Mouse (Mus musculus): ENCODE measurements around the gene Hecw2. TPM values are rescaled to one million over a fixed set of nuclear protein-coding genes. Genes with fewer than 3 reads are reported as not detected.

Gene Hecw2
- total RNA-seq, 2 experiments from 2014 or later: 19.1 to 27.3 TPM

DNA sequence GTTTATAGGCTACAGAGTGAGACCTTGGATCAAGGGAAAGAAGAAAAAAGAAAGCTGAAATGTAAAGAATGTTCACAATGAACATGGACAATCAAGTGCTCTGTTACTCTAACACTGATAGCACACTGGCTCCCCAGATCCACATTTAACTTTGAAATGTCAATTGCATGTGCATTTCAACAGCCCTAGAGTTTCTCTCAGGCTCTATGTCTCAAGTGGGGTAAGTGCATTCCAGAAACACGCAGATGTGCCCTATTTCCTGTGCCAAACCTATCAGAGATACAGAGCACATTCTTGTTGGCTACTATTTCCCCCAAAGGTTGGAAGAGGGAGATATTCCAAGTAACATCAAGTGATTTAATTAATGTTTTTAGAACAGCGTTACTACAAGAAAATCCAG lies 192.9 kb downstream of the Hecw2 start:
- no peak for DNase-seq (ENCODE audit: extremely low spot score in 1 of 2, low spot score in 1 of 2)

DNA sequence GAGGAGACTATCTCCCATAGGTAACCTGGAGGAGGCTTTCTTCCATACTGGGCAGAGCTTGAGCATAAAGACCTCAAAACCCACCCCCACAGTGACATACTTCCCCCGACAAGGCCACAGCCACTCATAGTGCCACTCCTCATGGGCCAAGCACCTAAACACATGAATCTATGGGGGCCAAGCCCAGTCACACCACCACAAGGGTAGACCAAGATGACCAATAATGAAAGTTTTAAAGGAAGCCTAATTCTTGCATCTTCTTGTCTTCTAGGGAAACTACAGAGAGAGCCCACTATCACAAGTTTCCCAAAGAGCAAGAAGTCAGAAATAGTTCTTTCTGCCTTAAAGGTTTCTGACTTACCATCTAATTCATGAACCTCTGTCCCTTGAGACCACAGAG lies 197.7 kb downstream of the Hecw2 start:
- no peak for DNase-seq (ENCODE audit: extremely low spot score in 1 of 2, low spot score in 1 of 2)

DNA sequence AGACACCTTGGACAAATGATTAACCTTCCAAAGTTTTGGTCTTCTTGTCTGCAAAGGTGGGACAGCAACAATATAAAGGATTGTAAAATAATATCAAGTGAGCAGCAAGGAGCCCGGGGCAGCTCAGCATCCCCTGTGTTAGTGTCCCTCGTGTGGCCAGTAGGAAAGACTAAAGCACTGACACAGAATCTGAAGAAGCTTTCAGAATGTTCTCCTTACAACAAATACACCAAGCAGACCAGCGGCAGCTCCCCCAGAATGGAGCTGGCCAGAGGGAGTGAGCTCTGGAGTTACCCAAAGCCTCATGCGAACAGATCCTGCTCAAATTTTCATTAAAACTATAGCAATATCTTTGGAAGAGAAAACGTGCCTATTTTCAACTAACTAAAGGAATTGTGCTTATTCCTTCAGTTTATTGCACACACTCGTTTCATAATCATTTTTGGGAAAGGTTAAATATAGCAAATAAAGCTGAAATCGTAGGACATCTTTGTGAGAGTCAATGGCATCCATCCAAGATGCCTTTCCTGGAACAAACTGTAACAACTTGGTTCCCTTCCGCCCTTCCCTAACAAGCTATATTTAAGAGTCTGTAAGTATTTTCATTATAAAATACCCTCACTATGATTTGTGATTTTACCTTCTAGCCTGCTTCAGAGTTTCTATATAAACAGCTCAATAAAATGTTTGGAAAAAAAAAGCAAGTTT lies 208.6 kb downstream of the Hecw2 start:
- DNase-seq (ENCODE audit: extremely low spot score in 1 of 2, low spot score in 1 of 2): no peak

DNA sequence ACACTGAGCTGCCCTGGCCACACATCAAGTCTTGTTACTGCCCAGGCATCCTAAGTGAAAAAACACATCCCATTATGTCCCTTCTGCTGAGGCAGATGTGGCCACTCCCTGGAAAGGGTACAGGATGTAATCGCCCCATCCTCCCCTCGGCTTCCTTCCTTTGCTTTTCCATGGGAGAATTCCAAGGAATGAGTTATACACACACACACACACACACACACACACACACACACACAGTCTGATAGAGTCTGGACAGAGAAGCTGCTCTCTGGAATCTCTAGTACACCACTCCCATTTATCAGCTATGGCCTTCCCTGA lies 216.5 kb downstream of the Hecw2 start:
- no peak for DNase-seq (ENCODE audit: extremely low spot score in 1 of 2, low spot score in 1 of 2)

DNA sequence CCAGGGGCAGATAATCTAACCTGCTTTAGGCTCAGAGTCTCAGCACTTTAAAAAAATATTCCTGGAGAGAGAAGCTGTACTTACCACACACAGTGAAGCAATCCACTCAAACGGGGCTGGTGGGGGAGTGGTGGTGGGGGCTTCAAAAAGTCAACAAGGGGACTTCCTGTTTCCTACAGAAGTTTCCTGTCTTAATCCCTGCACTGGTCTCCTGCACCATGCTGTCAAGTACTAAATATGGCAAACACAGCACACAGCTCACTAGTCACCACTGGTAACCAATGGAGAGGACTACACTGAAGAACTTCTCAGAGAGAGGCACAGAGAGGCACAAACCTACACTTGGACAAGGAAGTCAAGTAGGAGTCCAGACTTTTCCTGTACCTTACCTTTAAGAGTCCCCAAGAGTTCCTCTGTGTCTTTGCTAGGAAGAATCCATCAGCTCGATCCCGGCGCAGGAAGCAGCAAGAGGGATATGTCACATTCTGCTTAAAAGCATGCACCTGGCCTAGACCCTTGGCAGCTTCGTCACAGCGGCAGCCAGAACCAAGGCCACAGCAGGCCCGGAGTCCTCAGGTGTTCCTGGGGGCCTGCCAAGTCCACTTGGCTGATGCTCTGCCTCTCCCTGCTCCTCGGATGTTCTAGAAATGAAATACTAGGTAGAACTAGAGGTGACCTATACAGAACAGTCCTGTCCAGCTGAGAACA lies 217.0 kb downstream of the Hecw2 start:
- DNase-seq (ENCODE audit: extremely low spot score in 1 of 2, low spot score in 1 of 2): no peak

DNA sequence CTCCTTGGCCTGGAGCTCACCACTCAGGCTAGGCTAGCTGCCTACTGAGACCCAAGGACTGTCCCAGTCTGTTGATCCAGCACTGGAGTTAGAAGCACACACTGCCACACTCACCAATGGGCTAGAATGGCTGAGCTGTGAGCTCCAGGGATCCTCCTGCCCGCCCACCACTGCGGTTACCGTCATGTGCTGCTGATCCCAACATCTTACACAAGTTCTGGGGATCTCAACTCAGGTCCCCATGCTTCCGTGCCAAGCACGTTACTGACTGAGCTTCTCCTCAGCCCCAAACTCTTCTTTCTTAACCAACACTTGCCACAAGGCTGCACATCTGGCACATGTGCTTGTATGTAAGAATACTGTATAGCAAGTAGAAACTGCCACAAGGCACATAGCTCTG lies 218.2 kb downstream of the Hecw2 start:
- no peak for DNase-seq (ENCODE audit: extremely low spot score in 1 of 2, low spot score in 1 of 2)

DNA sequence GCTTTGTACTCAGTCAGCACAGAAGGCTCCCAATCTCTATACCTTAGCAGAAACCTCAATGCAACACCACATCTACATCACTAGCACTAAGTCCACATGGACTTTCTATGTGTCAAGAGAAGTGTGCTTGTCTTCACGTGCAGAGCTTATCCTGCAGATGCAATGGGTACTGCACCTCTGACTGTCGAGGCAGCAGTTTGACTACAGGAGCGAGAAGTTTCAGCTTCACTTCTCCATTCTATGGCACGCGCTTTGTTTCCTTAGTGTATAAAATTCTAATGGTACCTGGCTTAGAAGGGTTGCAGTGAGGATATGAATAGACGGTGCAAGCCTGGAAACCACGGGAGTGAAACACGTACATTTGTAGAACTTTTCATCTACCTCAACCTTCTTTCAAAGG lies 218.9 kb downstream of the Hecw2 start:
- no peak for DNase-seq (ENCODE audit: extremely low spot score in 1 of 2, low spot score in 1 of 2)

DNA sequence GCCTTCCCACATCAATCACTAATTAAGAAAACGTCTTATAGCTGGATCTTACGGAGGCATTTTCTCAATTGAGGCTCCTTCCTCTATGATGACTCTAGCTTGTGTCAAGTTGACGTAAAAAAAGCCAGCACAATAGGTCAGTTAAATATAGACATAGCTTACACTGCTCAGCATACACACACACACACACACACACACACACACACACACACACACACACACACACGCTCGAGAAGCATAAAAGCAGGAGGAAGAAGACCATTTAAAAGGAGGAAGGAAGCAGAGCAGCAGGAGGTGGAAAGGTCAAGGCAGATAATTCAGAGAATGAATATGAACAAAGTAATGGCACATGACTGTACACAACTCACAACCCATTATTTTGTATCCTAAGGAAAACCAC lies 220.0 kb downstream of the Hecw2 start:
- DNase-seq (ENCODE audit: extremely low spot score in 1 of 2, low spot score in 1 of 2): no peak

DNA sequence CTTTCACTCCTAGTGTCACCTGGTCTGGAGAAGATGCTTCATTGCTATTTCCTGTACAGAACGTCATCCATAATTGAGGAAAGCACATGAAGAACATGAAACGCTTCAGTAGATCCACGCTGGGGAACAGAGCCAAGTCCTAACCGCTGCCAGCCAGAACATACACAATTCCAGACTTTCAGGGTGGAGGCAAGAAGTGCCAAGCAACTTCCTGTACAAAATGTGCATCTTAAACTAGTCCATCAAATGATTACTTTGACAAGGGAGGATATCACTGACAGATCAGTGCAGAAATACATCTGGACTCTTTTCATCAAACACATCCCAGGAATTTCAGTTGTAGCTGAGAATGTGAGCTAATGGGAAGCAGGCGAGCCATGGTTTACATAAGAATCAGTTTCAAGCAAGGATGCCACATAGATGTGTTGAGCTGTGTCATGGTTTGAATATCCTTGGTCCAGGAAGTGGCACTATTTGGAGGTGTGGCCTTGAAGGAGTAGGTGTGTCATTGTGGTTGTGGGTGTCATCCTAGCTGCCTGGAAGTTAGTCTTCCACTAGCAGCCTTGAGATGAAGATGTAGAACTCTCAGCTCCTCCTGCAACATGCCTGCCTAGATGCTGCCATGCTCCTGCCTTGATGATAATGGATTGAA lies 224.5 kb downstream of the Hecw2 start:
- no peak for DNase-seq (ENCODE audit: extremely low spot score in 1 of 2, low spot score in 1 of 2)

DNA sequence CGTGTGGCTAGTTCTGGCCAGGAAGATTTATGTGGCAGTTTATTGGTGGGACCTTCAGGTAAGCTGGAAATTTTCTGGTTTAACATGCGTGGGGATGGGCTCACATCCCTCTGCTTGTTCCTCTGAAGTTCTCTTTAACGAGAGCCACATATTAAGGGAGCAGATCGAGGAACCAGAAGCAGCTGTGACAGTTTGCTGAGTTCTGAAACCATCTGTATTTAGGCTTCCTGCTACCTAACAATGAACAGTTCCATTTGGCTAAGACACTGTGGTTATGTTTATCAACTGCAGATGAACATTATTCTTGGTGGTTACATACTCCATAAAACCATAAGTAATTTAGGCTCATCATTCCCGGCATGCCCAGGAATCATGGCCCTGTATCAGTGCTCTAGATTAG lies 242.6 kb downstream of the Hecw2 start:
- no peak for DNase-seq (ENCODE audit: extremely low spot score in 1 of 2, low spot score in 1 of 2)

DNA sequence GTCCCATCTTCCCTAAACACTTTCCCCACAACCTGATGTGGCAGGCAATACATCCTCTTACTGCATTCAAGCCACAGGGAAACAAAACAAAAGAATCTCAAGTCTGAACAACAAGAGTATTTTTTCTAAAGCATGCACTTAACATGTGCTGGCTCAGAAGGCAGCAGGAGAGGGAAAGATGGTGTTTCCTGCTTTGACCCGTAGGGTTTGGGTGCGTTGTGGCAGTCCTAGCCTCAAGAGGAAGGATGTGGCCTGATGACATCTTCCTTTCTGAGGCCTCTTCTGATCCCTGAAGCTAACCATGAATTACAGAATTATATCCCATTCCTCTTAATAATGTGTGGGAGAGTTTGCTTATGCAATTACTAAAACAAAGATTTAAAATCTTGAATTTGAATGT lies 249.2 kb downstream of the Hecw2 start:
- no peak for DNase-seq (ENCODE audit: extremely low spot score in 1 of 2, low spot score in 1 of 2)

DNA sequence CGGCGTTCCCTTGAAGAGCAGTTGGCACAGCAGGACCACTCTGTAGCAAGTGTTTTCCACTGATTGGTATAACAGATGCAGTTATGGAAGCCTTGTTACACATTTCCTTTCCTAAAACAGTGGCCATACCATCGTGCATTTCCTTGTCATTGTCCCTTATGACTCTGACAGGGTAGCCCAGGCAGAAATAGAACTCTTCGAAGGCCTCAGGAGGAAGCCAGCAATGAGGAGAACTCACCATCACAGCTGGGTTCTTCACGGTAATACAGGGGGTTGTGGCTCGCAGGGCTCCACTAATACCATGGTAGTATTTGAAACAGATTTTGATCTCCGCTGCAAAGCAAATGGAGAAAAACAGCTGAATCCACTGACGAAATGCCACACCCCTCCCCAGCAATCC lies 252.5 kb downstream of the Hecw2 start:
- no peak for DNase-seq (ENCODE audit: extremely low spot score in 1 of 2, low spot score in 1 of 2)

DNA sequence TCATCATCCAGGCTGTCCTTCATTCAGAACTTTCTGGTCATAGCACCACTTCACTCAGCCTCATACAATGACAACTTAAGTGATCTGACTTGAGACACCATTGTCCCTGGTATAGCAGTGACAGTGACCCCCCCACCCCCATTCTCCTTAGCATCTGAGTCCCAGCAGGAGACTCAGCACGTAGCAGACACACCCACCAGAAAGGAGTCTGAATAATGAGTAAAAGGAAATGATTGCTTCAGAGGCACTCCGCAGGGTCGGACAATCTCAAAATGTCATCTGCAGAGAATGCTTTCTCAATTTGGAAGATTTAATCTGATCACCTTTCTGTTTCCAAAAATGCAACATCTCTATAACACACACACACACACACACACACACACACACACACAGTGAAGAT lies 253.4 kb downstream of the Hecw2 start:
- DNase-seq (ENCODE audit: extremely low spot score in 1 of 2, low spot score in 1 of 2): no peak

DNA sequence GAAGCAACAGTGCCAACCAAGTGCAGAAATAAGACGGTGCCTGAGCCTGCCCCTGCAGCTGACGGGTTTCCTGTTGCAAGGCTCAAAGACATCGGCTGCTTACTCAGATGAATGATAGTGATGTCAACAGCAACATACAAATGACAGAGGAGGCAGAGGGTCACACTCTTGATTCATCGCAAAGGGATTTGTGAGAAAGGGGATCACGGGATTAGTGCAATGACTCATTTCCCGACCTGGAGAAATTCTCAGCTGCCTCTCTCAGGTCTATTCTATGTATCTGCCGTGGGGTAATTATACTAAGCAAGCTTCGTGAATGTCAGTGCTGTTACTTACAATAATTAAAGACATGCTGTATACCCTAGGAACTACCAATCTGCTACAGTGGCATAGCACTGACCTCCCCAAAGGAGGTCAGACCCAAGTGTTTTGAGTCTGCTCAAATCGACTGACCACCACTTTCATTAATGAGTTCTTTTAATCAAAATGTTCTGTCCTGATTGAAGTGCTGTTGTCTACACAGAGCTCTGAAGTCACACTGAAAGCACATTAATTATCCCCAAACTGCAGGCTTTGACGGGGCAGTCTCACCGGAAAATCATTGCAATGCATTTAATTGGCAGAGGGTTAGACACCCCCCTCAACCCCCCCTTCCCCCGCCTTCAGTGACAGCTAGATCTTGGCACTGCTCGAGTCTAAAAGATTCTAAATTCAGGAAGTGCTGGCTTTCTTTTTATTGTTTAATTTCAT lies 254.5 kb downstream of the Hecw2 start:
- no peak for DNase-seq (ENCODE audit: extremely low spot score in 1 of 2, low spot score in 1 of 2)

DNA sequence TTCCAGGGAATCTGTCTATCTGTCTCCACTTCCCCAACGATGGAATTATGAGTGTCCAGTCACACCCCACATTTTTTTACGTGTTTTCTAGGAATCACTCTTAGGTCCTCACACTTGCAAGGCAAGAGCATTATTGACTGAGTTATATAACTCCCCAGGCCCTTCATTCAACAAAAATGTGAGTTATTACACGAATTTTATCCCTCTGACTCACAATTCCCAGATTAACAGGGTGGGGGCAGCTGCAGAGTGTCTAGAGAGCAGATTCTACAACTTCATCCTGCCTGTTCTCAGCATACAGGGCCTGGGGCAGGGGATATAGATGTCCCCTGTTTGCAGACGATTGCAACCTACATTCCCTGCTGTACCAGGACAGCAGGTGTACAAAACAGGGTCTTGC lies 255.7 kb downstream of the Hecw2 start:
- no peak for DNase-seq (ENCODE audit: extremely low spot score in 1 of 2, low spot score in 1 of 2)

DNA sequence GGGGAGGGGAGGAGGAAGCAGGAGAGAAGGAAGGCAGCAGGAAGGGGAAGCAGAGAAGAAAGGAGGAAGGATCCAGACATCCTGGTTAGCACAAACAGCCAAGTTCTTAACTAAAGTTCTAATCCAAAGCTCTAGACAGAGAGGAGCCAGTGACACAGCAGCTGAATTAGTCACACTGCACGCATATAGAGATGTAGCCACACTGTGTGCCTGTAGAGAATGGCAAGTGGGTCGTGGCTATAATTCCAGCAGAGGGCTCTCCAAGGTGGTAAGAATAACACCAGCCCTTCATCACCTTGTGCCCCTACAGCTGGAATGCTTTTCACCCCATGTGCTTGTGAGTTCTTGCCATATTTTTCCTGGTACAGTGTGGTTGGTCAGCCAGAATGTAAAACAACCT lies 261.7 kb downstream of the Hecw2 start:
- no peak for DNase-seq (ENCODE audit: extremely low spot score in 1 of 2, low spot score in 1 of 2)

DNA sequence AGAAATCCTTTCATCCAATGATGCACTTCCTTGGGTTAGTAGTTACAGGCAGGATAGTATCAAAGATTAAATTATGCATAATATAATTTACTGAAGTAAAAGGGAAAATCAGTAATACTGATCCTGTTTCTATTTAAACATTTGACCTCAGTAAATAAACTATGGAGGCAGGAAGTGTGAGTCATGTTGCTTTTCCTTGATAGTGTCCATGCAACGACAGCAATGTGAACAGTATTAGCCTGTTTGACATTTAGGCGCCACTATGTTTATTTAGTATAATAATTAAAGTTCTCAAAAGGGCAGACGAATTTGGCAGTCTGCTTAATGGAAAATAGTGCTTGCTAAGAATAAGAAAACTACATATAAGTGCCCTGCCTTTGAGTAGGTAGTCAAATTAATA lies 263.7 kb downstream of the Hecw2 start:
- no peak for DNase-seq (ENCODE audit: extremely low spot score in 1 of 2, low spot score in 1 of 2)

DNA sequence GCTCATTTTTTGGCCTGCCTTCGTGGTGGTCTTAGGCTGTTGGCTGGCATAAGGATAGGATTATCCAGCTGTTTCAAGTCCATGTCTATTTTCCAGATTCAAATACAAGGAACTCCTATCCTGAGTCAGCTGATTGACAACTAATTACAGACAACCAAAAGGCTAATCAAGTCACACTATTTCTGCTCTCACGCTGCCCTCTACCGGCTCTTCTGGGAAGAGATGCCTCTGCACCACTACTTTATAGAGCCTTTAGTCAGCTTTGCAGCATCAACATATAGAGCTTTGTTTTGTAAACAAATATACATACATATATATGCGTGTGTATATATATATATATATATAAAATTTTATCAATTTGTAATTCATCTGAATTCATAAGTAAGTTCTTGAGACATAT lies 267.4 kb downstream of the Hecw2 start:
- peak in 1 of 2 experiments; percentile 55 for DNase-seq (ENCODE audit: extremely low spot score in 1 of 2, low spot score in 1 of 2)

DNA sequence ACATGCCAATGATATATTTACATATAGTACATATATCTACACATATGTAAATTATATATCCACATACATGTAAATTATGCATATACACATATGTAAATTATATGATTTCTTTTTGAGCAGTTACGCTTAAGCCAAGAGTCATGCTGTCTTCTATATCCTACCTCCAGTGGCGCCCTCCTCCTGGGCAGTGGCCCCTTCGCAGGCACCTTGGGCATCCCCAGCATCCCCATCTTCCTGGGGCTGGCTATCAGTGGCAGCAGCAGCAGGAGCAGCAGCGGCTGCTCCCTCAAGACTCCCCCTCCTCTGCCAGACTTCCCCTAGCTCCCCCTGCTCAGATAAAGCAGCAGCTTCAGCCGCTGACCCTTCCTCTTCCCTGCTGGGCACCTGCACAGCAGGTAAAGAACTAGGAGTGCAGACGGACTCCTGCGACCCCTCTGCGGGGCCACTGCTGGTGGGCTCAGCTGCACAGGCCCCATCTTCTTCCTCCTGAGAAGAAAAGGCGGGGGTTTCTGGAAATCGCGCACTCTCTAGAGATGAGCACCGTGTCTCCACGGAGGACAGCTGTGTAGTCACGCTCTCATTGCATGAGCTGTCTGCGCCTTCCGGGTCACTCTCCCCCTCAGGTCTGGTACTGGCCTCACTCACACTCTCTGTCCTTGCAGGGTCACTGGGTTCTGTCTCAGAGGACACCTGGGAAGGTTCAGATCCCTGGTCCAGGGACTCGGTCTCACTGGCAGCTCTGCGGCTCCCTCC lies 269.6 kb downstream of the Hecw2 start:
- DNase-seq (ENCODE audit: extremely low spot score in 1 of 2, low spot score in 1 of 2): no peak

DNA sequence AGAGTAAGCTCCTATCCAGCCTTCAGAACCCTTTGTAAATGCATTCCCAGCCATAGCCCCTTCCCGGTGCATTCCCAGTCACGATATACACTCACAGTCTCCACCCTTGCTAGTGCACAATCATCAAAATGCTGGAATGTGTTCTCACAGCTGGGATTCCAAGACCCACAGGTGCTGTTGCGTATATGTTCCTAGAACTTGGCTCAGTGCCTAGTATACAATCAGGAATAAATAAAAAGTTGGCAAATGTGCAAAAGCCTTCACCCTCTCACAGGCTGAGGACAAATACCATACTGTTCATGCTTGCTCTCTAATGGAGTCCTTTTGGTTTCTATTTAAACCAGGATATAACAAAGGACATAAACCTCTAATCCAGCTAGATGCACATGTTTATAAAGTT lies 283.1 kb downstream of the Hecw2 start:
- DNase-seq (ENCODE audit: extremely low spot score in 1 of 2, low spot score in 1 of 2): no peak

DNA sequence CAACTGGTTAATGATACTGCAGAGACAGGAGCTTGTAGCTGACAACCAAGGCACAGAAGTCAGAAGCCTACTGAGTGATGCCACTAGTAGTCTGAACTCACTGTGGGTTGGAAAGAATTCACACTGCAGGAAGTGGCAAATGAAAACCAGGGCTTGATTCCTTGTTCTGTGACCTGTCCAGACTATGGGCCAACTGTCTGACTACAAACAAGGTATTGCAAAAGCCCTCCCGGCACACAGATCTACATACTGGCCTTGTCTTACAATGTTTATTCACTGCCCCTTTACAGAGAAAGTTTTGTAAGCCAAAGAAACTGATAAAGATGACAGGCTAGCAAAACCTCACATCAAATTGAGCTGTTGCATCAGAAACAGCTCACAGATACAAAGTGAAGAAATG lies 284.7 kb downstream of the Hecw2 start:
- no peak for DNase-seq (ENCODE audit: extremely low spot score in 1 of 2, low spot score in 1 of 2)

Measured in layer of hippocampus, postnatal 25 days (tissue).